Mouse (Mus musculus) olfactory bulb, adult 2 months (tissue): ENCODE results near the gene Klhl1.

Experiments
- CTCF ChIP-seq: fragments of 200-500 bp; IDR thresholded peaks from 2 replicates; pipeline ENCODE4 v1.5.1; 2012; ENCODE audit warnings: low read depth, mild to moderate bottlenecking, low read length, moderate library complexity; ENCODE audit not compliant: insufficient read depth
- POLR2A ChIP-seq: fragments of 200-500 bp; IDR thresholded peaks from 2 replicates; pipeline ENCODE4 v1.6.1; 2012; ENCODE audit warnings: mild to moderate bottlenecking, low read depth, low read length, moderate library complexity; ENCODE audit not compliant: insufficient read depth

DNA sequence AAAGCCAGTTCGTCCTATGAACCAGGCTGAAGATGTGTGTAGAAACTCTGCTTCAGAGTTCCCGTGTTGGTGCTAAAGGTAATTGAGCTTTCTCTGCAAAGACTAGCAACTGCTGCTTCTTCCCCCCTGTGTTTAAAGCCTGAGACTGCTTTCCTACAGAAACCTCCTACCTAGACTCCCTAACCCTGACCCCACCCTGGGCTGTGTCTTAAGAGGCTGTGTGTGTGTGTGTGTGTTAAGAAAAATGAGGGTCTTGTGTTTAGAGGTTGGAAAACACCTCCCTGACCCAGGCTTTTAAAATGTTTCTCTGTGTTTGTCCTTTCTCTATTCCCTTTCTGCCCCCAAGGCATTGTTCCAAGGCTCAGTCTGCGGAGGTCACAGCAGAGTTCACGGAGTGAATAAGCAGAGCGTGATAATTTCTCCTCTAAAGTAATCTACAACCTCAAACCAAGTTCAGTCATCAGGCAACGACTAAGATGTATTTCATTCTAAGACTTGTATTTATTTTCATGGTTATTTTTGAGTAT, 437.2 kb downstream of the Klhl1 start:
- no peak for TF ChIP-seq CTCF
- TF ChIP-seq POLR2A, result no peak
